Mouse (Mus musculus): Measurements from ENCODE around the gene Hist1h2ae. TPM values are rescaled to one million over a fixed set of nuclear protein-coding genes. Genes with fewer than 3 reads are reported as not detected.

The Hist1h2ae gene
- 95.8 and 121 TPM in 2 replicates for polyA plus RNA-seq (2015; fragmentation: Nextera tagmentation; extraction: Ambion mirVana)

GRCm38 (mm10) chr13:23571022-23571503 lies at the start of gene Hist1h2ae, which contains the start of gene Hist1h2bg:
Gene Hist1h2ae (minus strand): TSS chr13:23571220.
Gene Hist1h2bg (plus strand): TSS chr13:23571396.
- Histone ChIP-seq H3K4me1 (no peaks in the 10 kb centered on the region; the same call in 1 of the 2 replicates), H3K36me3 (no peaks in the 10 kb centered on the region), H3K4me3 (replicated peaks) (peak within 1 kb of the TSS; percentile 47), H3K9me3 (no peaks in the 10 kb centered on the region), H3K4me2 (peak within 1 kb of the TSS; percentile 61), H3K27ac (peak within 1 kb of the TSS; percentile 98), H3K9ac (peak within 1 kb of the TSS; percentile 41; the same call in 1 of the 2 replicates), H3K27me3 (replicated peaks) (no peaks in the 10 kb centered on the region)
- peak; percentile 88 for ATAC-seq (ENCODE audit: insufficient read depth, low FRiP score, low read depth)
- WGBS: 0% methylated on average over 18 of the region's 18 CpGs

DNA sequence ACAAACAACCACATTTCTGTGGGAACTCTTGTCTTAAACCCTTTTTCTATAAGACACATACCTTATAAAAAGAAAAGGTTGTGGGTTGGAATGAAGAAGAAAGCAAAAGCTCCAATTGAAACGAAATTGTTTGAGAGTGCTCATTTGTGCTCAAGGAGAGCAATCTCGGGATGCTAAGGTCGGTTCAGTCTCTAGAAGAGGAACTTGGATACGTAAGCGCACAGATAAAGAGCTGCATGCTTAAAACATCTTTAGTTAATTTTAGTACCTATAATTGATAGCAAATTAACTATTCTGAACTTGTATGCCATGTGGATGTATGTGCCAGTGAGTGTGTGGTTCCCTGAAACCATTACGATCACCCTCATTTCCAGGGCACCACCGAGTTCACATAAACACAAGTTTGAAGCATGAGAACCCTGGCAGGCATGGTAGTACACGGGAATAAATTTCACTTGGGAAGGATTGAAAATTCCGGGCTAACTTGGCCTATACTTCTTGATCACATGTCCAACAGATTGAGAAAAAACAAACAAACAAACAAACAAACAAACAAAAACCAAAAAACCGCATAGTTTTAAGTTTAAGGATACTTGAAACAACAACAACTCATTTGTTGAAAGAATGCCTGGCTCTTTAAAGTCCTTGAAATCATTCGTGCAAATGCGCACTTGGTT lies 49.2 kb upstream of the Hist1h2ae start:
- Histone ChIP-seq H3K9me3 (no peaks in the 10 kb centered on the region), H3K4me3 (replicated peaks) (peak overlapping the region; percentile 64), H3K4me2 (peak overlapping the region; percentile 85), H3K4me1 (peaks cover 6% of the 10 kb centered on the region; the same call in 1 of the 2 replicates), H3K36me3 (no peaks in the 10 kb centered on the region), H3K9ac (peak overlapping the region; percentile 41; the same call in 1 of the 2 replicates), H3K27ac (peak overlapping the region; percentile 98), H3K27me3 (replicated peaks) (no peaks in the 10 kb centered on the region)
- WGBS: 42% methylated on average over 12 of the region's 12 CpGs
- no peak for ATAC-seq (ENCODE audit: insufficient read depth, low FRiP score, low read depth)

- Histone ChIP-seq H3K36me3 (no peaks in the 10 kb centered on the region), H3K9me3 (no peaks in the 10 kb centered on the region), H3K4me2 (no peak overlapping the region), H3K4me3 (replicated peaks) (no peak overlapping the region), H3K4me1 (no peaks in the 10 kb centered on the region), H3K9ac (no peak overlapping the region), H3K27ac (no peak overlapping the region), H3K27me3 (replicated peaks) (no peaks in the 10 kb centered on the region)
- 89% methylated on average over 3 of the region's 3 CpGs for whole genome bisulfite sequencing
- ATAC-seq (ENCODE audit: insufficient read depth, low FRiP score, low read depth): no peak
Measured at GRCm38 (mm10) chr13:23611638-23612037, 40.6 kb upstream of the Hist1h2ae start.

- WGBS: 67% methylated on average over 2 of the region's 2 CpGs
- ATAC-seq (ENCODE audit: insufficient read depth, low FRiP score, low read depth): no peak
Measured at GRCm38 (mm10) chr13:23610393-23610792, 39.4 kb upstream of the Hist1h2ae start.

DNA sequence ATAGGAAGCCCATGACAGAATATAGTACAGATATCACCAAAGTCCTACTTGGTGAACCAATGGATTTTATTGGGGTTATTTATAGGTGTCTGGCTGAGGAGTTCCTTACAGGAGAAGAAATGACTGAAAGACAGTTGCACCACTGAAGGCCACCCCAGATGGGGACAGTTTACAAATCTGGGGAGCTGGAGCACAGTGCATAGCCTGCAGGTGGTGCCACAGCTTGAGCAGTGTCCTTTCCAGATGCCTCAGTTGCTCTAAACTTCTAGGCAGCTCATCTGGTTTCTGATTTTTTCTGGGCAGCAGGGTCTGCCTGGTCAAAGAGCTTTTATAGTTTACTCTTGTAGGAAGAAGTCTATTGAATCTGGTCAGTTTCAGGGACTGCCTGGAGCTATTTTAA lies 38.8 kb upstream of the Hist1h2ae start:
- H3K27ac ChIP-seq: no peak overlapping the region
- H3K4me1 ChIP-seq: no peaks in the 10 kb centered on the region
- no peaks in the 10 kb centered on the region for H3K9me3 ChIP-seq
- H3K36me3 ChIP-seq: no peaks in the 10 kb centered on the region
- H3K4me3 ChIP-seq (replicated peaks): no peak overlapping the region
- no peak overlapping the region for H3K9ac ChIP-seq
- H3K4me2 ChIP-seq: no peak overlapping the region
- no peaks in the 10 kb centered on the region for H3K27me3 ChIP-seq (replicated peaks)
- ATAC-seq (ENCODE audit: insufficient read depth, low FRiP score, low read depth): no peak

More at GRCm38 (mm10) chr13:23610393-23610792, 39.4 kb upstream of the Hist1h2ae start:
- Histone ChIP-seq H3K36me3 (no peaks in the 10 kb centered on the region), H3K4me1 (no peaks in the 10 kb centered on the region), H3K27ac (no peak overlapping the region), H3K27me3 (replicated peaks) (no peaks in the 10 kb centered on the region), H3K4me2 (no peak overlapping the region), H3K4me3 (replicated peaks) (no peak overlapping the region), H3K9me3 (no peaks in the 10 kb centered on the region), H3K9ac (no peak overlapping the region)

GRCm38 (mm10) chr13:23609209-23609608 lies 38.2 kb upstream of the Hist1h2ae start:
- no peak for ATAC-seq (ENCODE audit: insufficient read depth, low FRiP score, low read depth)
- Histone ChIP-seq H3K36me3 (no peaks in the 10 kb centered on the region), H3K9me3 (no peaks in the 10 kb centered on the region), H3K27ac (no peak overlapping the region), H3K4me1 (no peaks in the 10 kb centered on the region), H3K9ac (no peak overlapping the region), H3K4me3 (replicated peaks) (no peak overlapping the region), H3K4me2 (no peak overlapping the region), H3K27me3 (replicated peaks) (no peaks in the 10 kb centered on the region)
- 80% methylated on average over 4 of the region's 4 CpGs for WGBS

GRCm38 (mm10) chr13:23605052-23605451 lies 34.0 kb upstream of the Hist1h2ae start:
- Histone ChIP-seq H3K4me3 (replicated peaks) (no peak overlapping the region), H3K4me1 (no peaks in the 10 kb centered on the region), H3K27me3 (replicated peaks) (no peaks in the 10 kb centered on the region), H3K9ac (no peak overlapping the region), H3K9me3 (no peaks in the 10 kb centered on the region), H3K36me3 (no peaks in the 10 kb centered on the region), H3K27ac (no peak overlapping the region), H3K4me2 (no peak overlapping the region)
- 92% methylated on average over 3 of the region's 3 CpGs for WGBS
- ATAC-seq (ENCODE audit: insufficient read depth, low FRiP score, low read depth): no peak

- WGBS: 78% methylated on average over 3 of the region's 3 CpGs
- H3K9me3 ChIP-seq: no peaks in the 10 kb centered on the region
- no peak for ATAC-seq (ENCODE audit: insufficient read depth, low FRiP score, low read depth)
Measured at GRCm38 (mm10) chr13:23604452-23604851, 33.4 kb upstream of the Hist1h2ae start.

DNA sequence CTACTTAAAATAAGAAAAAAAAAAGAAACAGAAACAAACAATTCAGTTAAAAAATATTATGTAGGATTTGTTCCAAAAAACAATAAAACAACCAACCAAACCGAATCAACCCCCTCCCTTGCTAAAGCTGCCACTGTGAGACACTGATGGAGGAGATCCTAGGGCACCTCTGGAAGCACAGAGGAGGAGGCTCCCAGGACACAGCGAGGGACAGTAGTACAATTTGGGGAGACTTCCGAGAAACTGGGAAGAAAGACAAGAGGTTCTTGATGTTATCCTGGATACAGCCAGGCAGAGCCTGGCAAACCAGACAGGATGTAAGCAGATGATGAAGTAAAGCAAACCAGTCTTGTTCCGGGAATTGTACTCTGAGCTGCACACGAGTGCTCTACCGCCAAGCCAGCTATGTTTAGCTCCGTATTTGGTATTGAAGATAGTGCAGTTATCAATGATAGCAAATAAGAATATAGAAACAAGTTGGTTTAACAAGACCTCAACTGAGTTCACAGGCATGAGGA lies 32.2 kb upstream of the Hist1h2ae start:
- no peak for ATAC-seq (ENCODE audit: insufficient read depth, low FRiP score, low read depth)
- WGBS: 69% methylated on average over 7 of the region's 7 CpGs
- Histone ChIP-seq H3K4me2 (no peak overlapping the region), H3K4me1 (no peaks in the 10 kb centered on the region), H3K27ac (no peak overlapping the region), H3K4me3 (replicated peaks) (no peak overlapping the region), H3K27me3 (replicated peaks) (no peaks in the 10 kb centered on the region), H3K36me3 (no peaks in the 10 kb centered on the region), H3K9ac (no peak overlapping the region), H3K9me3 (no peaks in the 10 kb centered on the region)

More at GRCm38 (mm10) chr13:23604452-23604851, 33.4 kb upstream of the Hist1h2ae start:
- H3K4me3 ChIP-seq (replicated peaks): no peak overlapping the region
- no peaks in the 10 kb centered on the region for H3K36me3 ChIP-seq
- H3K4me1 ChIP-seq: no peaks in the 10 kb centered on the region
- H3K27me3 ChIP-seq (replicated peaks): no peaks in the 10 kb centered on the region
- H3K27ac ChIP-seq: no peak overlapping the region
- no peak overlapping the region for H3K4me2 ChIP-seq
- no peak overlapping the region for H3K9ac ChIP-seq

GRCm38 (mm10) chr13:23597957-23598356 lies 26.9 kb upstream of the Hist1h2ae start:
- no peak overlapping the region for H3K4me3 ChIP-seq (replicated peaks)
- no peaks in the 10 kb centered on the region for H3K9me3 ChIP-seq
- H3K36me3 ChIP-seq: no peaks in the 10 kb centered on the region
- H3K27ac ChIP-seq: no peak overlapping the region; the same call in 1 of the 2 replicates
- H3K27me3 ChIP-seq (replicated peaks): no peaks in the 10 kb centered on the region
- no peaks in the 10 kb centered on the region for H3K4me1 ChIP-seq
- no peak overlapping the region for H3K4me2 ChIP-seq
- ATAC-seq (ENCODE audit: insufficient read depth, low FRiP score, low read depth): no peak; the same call in 1 of the 2 replicates
- H3K9ac ChIP-seq: no peak overlapping the region
- WGBS: 7% methylated on average over 9 of the region's 9 CpGs

- H3K4me3 ChIP-seq (replicated peaks): no peak overlapping the region
- no peaks in the 10 kb centered on the region for H3K4me1 ChIP-seq
- H3K4me2 ChIP-seq: no peak overlapping the region
- ATAC-seq (ENCODE audit: insufficient read depth, low FRiP score, low read depth): peak; percentile 72; the same call in 1 of the 2 replicates
- H3K9me3 ChIP-seq: no peaks in the 10 kb centered on the region
- 73% methylated on average over 7 of the region's 7 CpGs for WGBS
- no peaks in the 10 kb centered on the region for H3K27me3 ChIP-seq (replicated peaks)
- H3K9ac ChIP-seq: no peak overlapping the region
- no peaks in the 10 kb centered on the region for H3K36me3 ChIP-seq
- H3K27ac ChIP-seq: peak overlapping the region; percentile 21; the same call in 1 of the 2 replicates
Measured at GRCm38 (mm10) chr13:23595622-23596372, 24.8 kb upstream of the Hist1h2ae start.

GRCm38 (mm10) chr13:23595185-23595584 lies 24.2 kb upstream of the Hist1h2ae start:
- H3K4me3 ChIP-seq (replicated peaks): no peak overlapping the region
- H3K27me3 ChIP-seq (replicated peaks): no peaks in the 10 kb centered on the region
- no peak overlapping the region for H3K9ac ChIP-seq
- ATAC-seq (ENCODE audit: insufficient read depth, low FRiP score, low read depth): no peak
- H3K36me3 ChIP-seq: no peaks in the 10 kb centered on the region
- 0 out of 2 replicates have a peak overlapping the region, but pooled peaks have one; percentile 4 for H3K27ac ChIP-seq
- 77% methylated on average over 2 of the region's 2 CpGs for WGBS
- H3K9me3 ChIP-seq: no peaks in the 10 kb centered on the region
- no peaks in the 10 kb centered on the region for H3K4me1 ChIP-seq
- H3K4me2 ChIP-seq: no peak overlapping the region
